ENCODE assay signal across 8 mouse cellular contexts in the genomic region with DNA sequence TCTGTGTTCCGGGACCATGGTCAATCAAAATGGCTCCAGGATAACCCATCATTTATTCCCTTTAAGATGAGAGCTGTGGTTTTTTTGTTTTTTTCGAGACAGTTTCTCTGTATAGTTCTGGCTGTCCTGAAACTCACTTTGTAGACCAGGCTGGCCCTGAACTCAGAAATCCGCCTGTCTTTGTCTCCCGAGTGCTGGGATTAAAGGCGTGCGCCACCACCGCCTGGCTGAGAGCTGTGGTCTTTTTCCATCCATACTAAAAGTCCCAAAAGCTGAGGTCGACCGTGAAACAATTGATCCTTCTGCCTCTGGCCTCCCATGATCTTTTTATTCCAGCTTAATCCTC. TPM values are rescaled to one million over a fixed set of nuclear protein-coding genes. Genes with fewer than 3 reads are reported as not detected.
DNase-seq lines count a peak whose midpoint lies in the region; ATAC-seq and TF ChIP-seq lines count a peak whose summit lies in the region.

No protein-coding gene starts in this region.

- no peak for TF ChIP-seq CTCF in cortical plate, adult 2 months (IDR thresholded peaks at IDR 0.05; ENCODE audit: extremely low read depth, insufficient read depth, low read length)

- ATAC-seq in liver, embryonic 16.5 days (ENCODE audit: low read depth): no peak
- ATAC-seq in stomach, embryonic 15.5 days (ENCODE audit: insufficient read depth, low FRiP score, low read depth): no peak

- H3K27ac ChIP-seq in cortical plate, adult 2 months (ENCODE audit: insufficient read depth, low read length): no peak overlapping the region; the same call in 1 of the 2 replicates
- H3K27ac ChIP-seq in liver, embryonic 16.5 days (ENCODE audit: low read length): peak overlapping the region; percentile 99
- peak overlapping the region; percentile 100 for H3K27ac ChIP-seq in stomach, embryonic 15.5 days

- intact Hi-C loops in heart, postnatal 10 days (cut with DNase I): loop anchor here (1.0 kb wide), 1 partner anchor 15 kb away; no protein-coding TSS in a partner anchor

- H3K9ac ChIP-seq in liver, embryonic 16.5 days (ENCODE audit: low read depth, low read length): peak overlapping the region; percentile 100
- H3K9ac ChIP-seq in stomach, embryonic 15.5 days: peak overlapping the region; percentile 76; the same call in 1 of the 2 replicates

- H3K4me1 ChIP-seq in cortical plate, adult 2 months (ENCODE audit: control insufficient read depth, insufficient read depth, low read length): peaks cover 12% of the 10 kb centered on the region; the same call in 1 of the 2 replicates
- peaks cover 57% of the 10 kb centered on the region for H3K4me1 ChIP-seq in liver, embryonic 16.5 days (ENCODE audit: control insufficient read depth, low read depth, low read length)
- peaks cover 11% of the 10 kb centered on the region for H3K4me1 ChIP-seq in stomach, embryonic 15.5 days

- peaks cover 21% of the 10 kb centered on the region for H3K36me3 ChIP-seq in liver, embryonic 16.5 days (ENCODE audit: control insufficient read depth, insufficient read depth)
- H3K36me3 ChIP-seq in stomach, embryonic 15.5 days: peaks cover 11% of the 10 kb centered on the region

- WGBS in liver, embryonic 16.5 days (ENCODE audit: insufficient replicate concordance): 12% methylated on average over 9 of the region's 9 CpGs
- WGBS in stomach, embryonic 15.5 days: 13% methylated on average over 9 of the region's 9 CpGs

- peak; percentile 14 for DNase-seq in layer of hippocampus, adult 11-12 months (ENCODE audit: low spot score)
- DNase-seq in layer of hippocampus, adult 9-10 months (ENCODE audit: low spot score): no peak
- DNase-seq in heart, postnatal 10 days: peak; percentile 33 to 38
- DNase-seq in yolk sac, embryonic 10.5 days (ENCODE audit: low spot score): no peak
- DNase-seq in adipocyte (ENCODE audit: low spot score): no peak

- H3K4me2 ChIP-seq in liver, embryonic 16.5 days (ENCODE audit: low read depth, low read length): peak overlapping the region; percentile 68
- peak overlapping the region; percentile 56 for H3K4me2 ChIP-seq in stomach, embryonic 15.5 days

- no peaks in the 10 kb centered on the region for H3K27me3 ChIP-seq in liver, embryonic 16.5 days (ENCODE audit: control insufficient read depth, insufficient read depth, low read depth, low read length)
- no peaks in the 10 kb centered on the region for H3K27me3 ChIP-seq in stomach, embryonic 15.5 days (replicated peaks)

- peak overlapping the region; percentile 57 for H3K4me3 ChIP-seq in cortical plate, adult 2 months (ENCODE audit: insufficient read depth, low read length)
- peak overlapping the region; percentile 100 for H3K4me3 ChIP-seq in liver, embryonic 16.5 days (ENCODE audit: low read depth, low read length)
- H3K4me3 ChIP-seq in stomach, embryonic 15.5 days (replicated peaks): peak overlapping the region; percentile 98

- no peaks in the 10 kb centered on the region for H3K9me3 ChIP-seq in liver, embryonic 16.5 days (replicated peaks; ENCODE audit: control insufficient read depth, low read length)
- no peaks in the 10 kb centered on the region for H3K9me3 ChIP-seq in stomach, embryonic 15.5 days

- TF ChIP-seq POLR2A in cortical plate, adult 2 months (IDR thresholded peaks at IDR 0.05; ENCODE audit: extremely low read depth, insufficient read depth, low read length): no peak

RNA-seq across cellular contexts. Expression of a gene that starts 0.8 kb away (rescaled TPM):
- polyA plus RNA-seq in cortical plate, adult 2 months (2012; rRNA removed): 65.2 and 67.2 TPM in 2 replicates
- 10 to 100 TPM; 33.7 to 35.8 TPM for total RNA-seq in heart, postnatal 10 days (2021)
- polyA plus RNA-seq in liver, embryonic 16.5 days (2015; fragmentation: Nextera tagmentation; extraction: Ambion mirVana): 46.1 and 47.0 TPM in 2 replicates
- 109 and 110 TPM in 2 replicates for polyA plus RNA-seq in stomach, embryonic 15.5 days (2015; fragmentation: Nextera tagmentation; extraction: Ambion mirVana)

Comparison
In these comparisons a context has a peak if more than half of its experiments do, and no peak if none do; other contexts are left out.
1. DNase-seq: peak in layer of hippocampus, adult 11-12 months (single experiment) and heart, postnatal 10 days (2 of 2); none in layer of hippocampus, adult 9-10 months (single experiment), yolk sac, embryonic 10.5 days (single experiment) and adipocyte (single experiment).
2. Peak in every context shown above with its lines, with median percentiles within 50 percentile points of each other: H3K4me3 ChIP-seq.